In genomic region chr14:122349761-122350160, GRCm38 (mm10) we compare ENCODE assay signal across 23 mouse cellular contexts.
"Had no signal": no experiment of that assay in that cellular context is flagged by ENCODE, and none has a peak within 500 bp of the region (broad histone marks: within the 10 kb centered on the region; RNA-seq: fewer than 3 reads in every experiment).

No protein-coding gene starts in this region.

- ATAC-seq: liver, embryonic 12.5 days; midbrain, embryonic 13.5 days; midbrain, embryonic 16.5 days had no signal

- H3K27ac ChIP-seq: kidney, embryonic 15.5 days; limb, embryonic 10.5 days; limb, embryonic 13.5 days; liver, embryonic 12.5 days; liver, embryonic 15.5 days; lung, embryonic 15.5 days; midbrain, embryonic 10.5 days; midbrain, embryonic 13.5 days; neural tube, embryonic 13.5 days had no signal

- H3K27me3 ChIP-seq: kidney, embryonic 15.5 days; liver, embryonic 12.5 days; liver, embryonic 15.5 days; lung, embryonic 15.5 days; megakaryocyte, embryonic 14.5 days; midbrain, embryonic 13.5 days; neural tube, embryonic 13.5 days had no signal

- H3K4me3 ChIP-seq: kidney, embryonic 15.5 days; limb, embryonic 10.5 days; limb, embryonic 13.5 days; liver, embryonic 12.5 days; liver, embryonic 15.5 days; lung, embryonic 15.5 days; megakaryocyte, embryonic 14.5 days; midbrain, embryonic 10.5 days; midbrain, embryonic 13.5 days; myocyte; neural tube, embryonic 13.5 days had no signal

- H3K4me1 ChIP-seq: kidney, embryonic 15.5 days; limb, embryonic 13.5 days; liver, embryonic 12.5 days; liver, embryonic 15.5 days; lung, embryonic 15.5 days; megakaryocyte, embryonic 14.5 days had no signal

- H3K36me3 ChIP-seq: kidney, embryonic 15.5 days; limb, embryonic 10.5 days; limb, embryonic 13.5 days; liver, embryonic 12.5 days; liver, embryonic 15.5 days; lung, embryonic 15.5 days; midbrain, embryonic 10.5 days; midbrain, embryonic 13.5 days; neural tube, embryonic 13.5 days had no signal

- H3K4me2 ChIP-seq: kidney, embryonic 15.5 days; limb, embryonic 13.5 days; liver, embryonic 12.5 days; liver, embryonic 15.5 days; lung, embryonic 15.5 days; midbrain, embryonic 13.5 days; neural tube, embryonic 13.5 days had no signal

- H3K9me3 ChIP-seq: kidney, embryonic 15.5 days; limb, embryonic 10.5 days; limb, embryonic 13.5 days; liver, embryonic 12.5 days; liver, embryonic 15.5 days; lung, embryonic 15.5 days; megakaryocyte, embryonic 14.5 days; midbrain, embryonic 10.5 days; midbrain, embryonic 13.5 days; neural tube, embryonic 13.5 days had no signal

- H3K9ac ChIP-seq: kidney, embryonic 15.5 days; limb, embryonic 13.5 days; liver, embryonic 12.5 days; liver, embryonic 15.5 days; lung, embryonic 15.5 days; midbrain, embryonic 13.5 days; neural tube, embryonic 13.5 days had no signal

- DNase-seq: kidney, adult 8-10 months; kidney, postnatal 10 days; kidney, postnatal 36 days; liver; lung, adult 18-20 months; lung, postnatal 10 days; lung, postnatal 36 days; retina, postnatal 1 day; right cerebral cortex, postnatal 25 days; thymus, adult 18-20 months; thymus, postnatal 36 days had no signal
